Mouse (Mus musculus): ENCODE results near the gene Gse1. TPM values are rescaled to one million over a fixed set of nuclear protein-coding genes. Genes with fewer than 3 reads are reported as not detected.

Gse1 gene
- total and polyA plus RNA-seq, 3 experiments: 23.6 to 128 (median 66.9) TPM

GRCm38 (mm10) chr8:120485116-120485515 is 256.9 kb downstream of the Gse1 start:
- TF ChIP-seq EP300 (IDR thresholded peaks at IDR 0.05; ENCODE audit: low read depth in 1 of 2, low read length in 2 of 2) (no peak), ZNF384 (IDR thresholded peaks at IDR 0.05; ENCODE audit: low read depth, low read length) (no peak), JUND (IDR thresholded peaks at IDR 0.05; ENCODE audit: low read depth, low read length) (no peak), NRF1 (IDR thresholded peaks at IDR 0.05; ENCODE audit: insufficient read depth, low read depth, low read length, poor library complexity, severe bottlenecking) (no peak), MXI1 (IDR thresholded peaks at IDR 0.05; ENCODE audit: low read depth, low read length) (peak; percentile 35), CTCF (IDR thresholded peaks at IDR 0.05 in 2 of 3, conservative IDR thresholded peaks at IDR 0.05 in 1 of 3; ENCODE audit: control insufficient read depth in 1 of 3, insufficient read depth in 1 of 3, low read depth in 2 of 3, low read length in 3 of 3, poor library complexity in 1 of 3, severe bottlenecking in 1 of 3) (no peak), MAX (IDR thresholded peaks at IDR 0.05; ENCODE audit: low read length) (peak; percentile 68), MEF2A (IDR thresholded peaks at IDR 0.05; ENCODE audit: extremely low read depth, insufficient replicate concordance, low read depth, low read length, poor library complexity, severe bottlenecking) (no peak), HCFC1 (IDR thresholded peaks at IDR 0.05; ENCODE audit: low read depth, low read length) (no peak), POLR2AphosphoS2 (IDR thresholded peaks at IDR 0.05; ENCODE audit: low read length) (no peak), ZMIZ1 (IDR thresholded peaks at IDR 0.05; ENCODE audit: low read depth, low read length) (no peak), MYC (IDR thresholded peaks at IDR 0.05; ENCODE audit: low read depth, low read length) (peak; percentile 78), TCF12 (IDR thresholded peaks at IDR 0.05; ENCODE audit: low read depth, low read length) (no peak)
- Histone ChIP-seq H3K27ac (ENCODE audit: control insufficient read depth, low read depth, low read length) (peak overlapping the region; percentile 99), H3K9ac (ENCODE audit: control insufficient read depth, low read depth, low read length, poor library complexity, severe bottlenecking) (peak overlapping the region; percentile 80), H3K27me3 (ENCODE audit: control insufficient read depth in 1 of 2, insufficient read depth in 2 of 2, low read length in 2 of 2) (no peaks in the 10 kb centered on the region), H3K4me1 (ENCODE audit: control insufficient read depth in 1 of 2, insufficient read depth in 2 of 2, low read length in 2 of 2) (peaks cover 11 to 38% of the 10 kb centered on the region in 2 experiments), H3K4me3 (ENCODE audit: control insufficient read depth in 1 of 2, insufficient read depth in 1 of 2, low read depth in 2 of 2, low read length in 2 of 2) (peak overlapping the region; percentile 28 to 52), H3K36me3 (ENCODE audit: control insufficient read depth in 1 of 2, insufficient read depth in 2 of 2, low read length in 2 of 2) (peaks cover 0 to 20% of the 10 kb centered on the region in 2 experiments; a peak in 2 of 4 replicates), H3K79me2 (ENCODE audit: control insufficient read depth, insufficient read depth, low read length, poor library complexity) (peaks cover 40% of the 10 kb centered on the region), H3K9me3 (replicated peaks; ENCODE audit: insufficient read depth, low read length) (no peaks in the 10 kb centered on the region)
- DNase-seq (ENCODE audit: low read depth, low spot score): no peak

GRCm38 (mm10) chr8:120485551-120486476 is 257.6 kb downstream of the Gse1 start:
- H3K9me3 ChIP-seq (replicated peaks; ENCODE audit: insufficient read depth, low read length): no peaks in the 10 kb centered on the region
- no peaks in the 10 kb centered on the region for H3K27me3 ChIP-seq (ENCODE audit: control insufficient read depth in 1 of 2, insufficient read depth in 2 of 2, low read length in 2 of 2)
- H3K9ac ChIP-seq (ENCODE audit: control insufficient read depth, low read depth, low read length, poor library complexity, severe bottlenecking): peak overlapping the region; percentile 89
- peaks cover 47% of the 10 kb centered on the region for H3K79me2 ChIP-seq (ENCODE audit: control insufficient read depth, insufficient read depth, low read length, poor library complexity)
- peak overlapping the region; percentile 99 for H3K27ac ChIP-seq (ENCODE audit: control insufficient read depth, low read depth, low read length)
- peak; percentile 95 for DNase-seq (ENCODE audit: low read depth, low spot score)
- H3K36me3 ChIP-seq (ENCODE audit: control insufficient read depth in 1 of 2, insufficient read depth in 2 of 2, low read length in 2 of 2): peaks cover 0 to 15% of the 10 kb centered on the region in 2 experiments; a peak in 2 of 4 replicates
- peaks cover 5 to 31% of the 10 kb centered on the region in 2 experiments for H3K4me1 ChIP-seq (ENCODE audit: control insufficient read depth in 1 of 2, insufficient read depth in 2 of 2, low read length in 2 of 2)
- H3K4me3 ChIP-seq (ENCODE audit: control insufficient read depth in 1 of 2, insufficient read depth in 1 of 2, low read depth in 2 of 2, low read length in 2 of 2): peak overlapping the region; percentile 62 to 85
- TF ChIP-seq MAFK (IDR thresholded peaks at IDR 0.05; ENCODE audit: borderline replicate concordance, low read depth, low read length) (no peak), MYC (IDR thresholded peaks at IDR 0.05; ENCODE audit: low read depth, low read length) (0 out of 2 replicates have a peak, but pooled peaks have one; percentile 32), MEF2A (IDR thresholded peaks at IDR 0.05; ENCODE audit: extremely low read depth, insufficient replicate concordance, low read depth, low read length, poor library complexity, severe bottlenecking) (no peak), USF2 (IDR thresholded peaks at IDR 0.05; ENCODE audit: borderline replicate concordance in 1 of 2, insufficient read depth in 1 of 2, low read depth in 1 of 2, low read length in 2 of 2) (no peak), ZC3H11A (IDR thresholded peaks at IDR 0.05; ENCODE audit: low read depth, low read length) (no peak), POLR2AphosphoS2 (IDR thresholded peaks at IDR 0.05; ENCODE audit: low read length) (peak; percentile 64; the same call in 1 of the 2 replicates), TAL1 (IDR thresholded peaks at IDR 0.05; ENCODE audit: low read length) (peak; percentile 51), GATA1 (IDR thresholded peaks at IDR 0.05; ENCODE audit: low read depth, low read length) (peak; percentile 78), JUND (IDR thresholded peaks at IDR 0.05; ENCODE audit: low read depth, low read length) (no peak), RAD21 (IDR thresholded peaks at IDR 0.05; ENCODE audit: low read depth, low read length) (no peak; the same call in 1 of the 2 replicates), POLR2AphosphoS5 (IDR thresholded peaks at IDR 0.05; ENCODE audit: borderline replicate concordance, low read depth, low read length) (no peak), TCF12 (IDR thresholded peaks at IDR 0.05; ENCODE audit: low read depth, low read length) (peak; percentile 76), MYB (IDR thresholded peaks at IDR 0.05; ENCODE audit: low read depth, low read length) (no peak), USF1 (IDR thresholded peaks at IDR 0.05; ENCODE audit: low read depth, low read length) (no peak), KAT2A (conservative IDR thresholded peaks at IDR 0.05; ENCODE audit: low read depth, low read length) (no peak), SIN3A (IDR thresholded peaks at IDR 0.05; ENCODE audit: low read length) (no peak; the same call in none of the 2 replicates), E2F4 (IDR thresholded peaks at IDR 0.05; ENCODE audit: borderline replicate concordance, low read depth, low read length) (no peak), NRF1 (IDR thresholded peaks at IDR 0.05; ENCODE audit: insufficient read depth, low read depth, low read length, poor library complexity, severe bottlenecking) (no peak), RCOR1 (IDR thresholded peaks at IDR 0.05; ENCODE audit: low read depth, low read length) (peak; percentile 19; the same call in 1 of the 2 replicates), NELFE (IDR thresholded peaks at IDR 0.05; ENCODE audit: low read depth, low read length) (peak; percentile 61), ZNF384 (IDR thresholded peaks at IDR 0.05; ENCODE audit: low read depth, low read length) (no peak)

Data from MEL (cell line).